Mouse (Mus musculus) liver, adult 2 months (tissue): ENCODE data around the gene Rpl18.

Source experiments
- CTCF ChIP-seq: fragments of 200-500 bp; IDR thresholded peaks from 2 replicates; pipeline ENCODE4 v1.5.1; 2011; ENCODE audit warnings: low read depth, low read length, control low read depth
- POLR2A ChIP-seq: fragments of 200-500 bp; IDR thresholded peaks from 2 replicates; pipeline ENCODE4 v1.6.1; 2011; ENCODE audit warnings: low read length, control low read depth; ENCODE audit not compliant: insufficient read depth; ENCODE audit errors: extremely low read depth

DNA sequence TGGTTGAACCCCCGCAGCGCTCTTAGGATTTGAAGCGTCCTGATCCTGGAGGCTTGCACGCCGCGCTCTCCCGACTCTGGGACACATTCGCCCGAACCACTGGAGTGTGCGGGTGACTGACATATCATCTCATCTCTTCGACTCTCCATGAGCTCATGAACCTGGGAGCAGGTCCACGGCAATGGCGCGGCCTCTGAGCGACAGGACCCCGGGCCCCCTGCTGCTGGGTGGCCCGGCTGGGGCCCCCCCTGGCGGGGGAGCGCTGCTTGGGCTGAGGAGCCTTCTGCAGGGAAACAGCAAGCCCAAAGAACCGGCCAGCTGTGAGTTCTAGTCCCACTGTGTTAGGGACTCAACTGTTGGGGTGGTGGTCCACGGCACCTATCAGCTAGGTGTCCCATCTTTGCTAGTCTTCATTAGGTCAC, 9.8 kb upstream of the Rpl18 start:
- TF ChIP-seq POLR2A (no peak), CTCF (no peak)
